Mouse (Mus musculus): ENCODE measurements at regions not wholly inside any gene's neighbourhood (a gene's known extent, or its start where the extent isn't known, plus 50 kb on each side); places are given as distances from the start of the nearest gene placed in this dataset.
A peak's percentile ranks its signal among the peaks of the same experiment; 100 is the strongest.

GRCm38 (mm10) chr9:33000691-33001164, 364.7 kb downstream of the Ets1 start:
- no peaks in the 10 kb centered on the region for H3K9me3 ChIP-seq (ENCODE audit: control insufficient read depth, low read depth, low read length)
- peak; percentile 49; the same call in 1 of the 2 replicates for ATAC-seq (ENCODE audit: insufficient number of reproducible peaks, insufficient read depth, low FRiP score, low read depth)
- no peak overlapping the region; the same call in 1 of the 2 replicates for H3K27ac ChIP-seq (ENCODE audit: low read length)
- no peaks in the 10 kb centered on the region for H3K36me3 ChIP-seq (ENCODE audit: control insufficient read depth, insufficient read depth, low read length)
- 0 out of 2 replicates have a peak overlapping the region, but pooled peaks have one; percentile 11 for H3K4me2 ChIP-seq (replicated peaks; ENCODE audit: low read depth, low read length)
- H3K4me3 ChIP-seq (ENCODE audit: low read depth, low read length): no peak overlapping the region
- H3K9ac ChIP-seq (replicated peaks; ENCODE audit: low read depth, low read length): no peak overlapping the region
- H3K4me1 ChIP-seq (ENCODE audit: control insufficient read depth, insufficient read depth, low read length): no peaks in the 10 kb centered on the region
- WGBS: 33% methylated on average over 7 of the region's 7 CpGs
- no peaks in the 10 kb centered on the region for H3K27me3 ChIP-seq (ENCODE audit: control insufficient read depth, insufficient read depth, low read length)

DNA sequence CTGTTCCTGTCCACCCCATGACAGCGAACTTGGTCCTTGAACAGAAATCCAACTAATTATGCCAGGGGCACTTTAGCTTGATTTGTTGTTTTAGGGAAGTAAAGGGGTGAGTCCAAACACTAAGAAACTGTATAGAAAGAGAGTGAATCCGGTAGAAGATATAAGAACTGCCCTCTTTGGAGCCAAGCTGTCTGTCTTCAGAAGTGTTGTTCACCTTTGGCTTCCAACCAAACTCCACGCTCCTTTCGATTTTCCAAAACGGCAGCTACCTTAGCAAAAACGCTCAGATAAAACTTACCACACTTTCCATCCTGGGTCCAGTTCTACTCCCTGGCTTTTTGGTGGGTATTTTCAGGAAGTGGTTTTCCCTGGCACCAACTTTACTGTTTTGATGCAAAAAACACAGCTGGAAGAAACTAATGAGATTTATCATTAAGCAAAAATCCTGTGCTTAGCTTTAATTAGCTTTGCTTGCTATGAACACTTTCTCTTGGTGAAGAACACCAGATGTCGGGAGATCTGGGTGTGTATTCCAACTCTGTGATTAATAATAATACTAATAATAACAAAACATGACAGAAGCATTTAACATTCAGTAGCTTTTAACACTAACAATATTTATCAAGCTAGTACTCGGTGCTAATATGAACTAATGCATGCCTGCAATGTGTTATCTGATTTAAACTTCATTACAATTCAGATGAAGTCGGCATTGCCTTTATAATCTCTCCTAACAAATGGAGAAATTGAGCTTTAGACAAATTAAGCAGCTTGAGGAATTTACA, 365.3 kb downstream of the Ets1 start:
- Histone ChIP-seq H3K27me3 (ENCODE audit: control insufficient read depth, insufficient read depth, low read length) (no peaks in the 10 kb centered on the region), H3K4me3 (ENCODE audit: low read depth, low read length) (no peak overlapping the region), H3K9me3 (ENCODE audit: control insufficient read depth, low read depth, low read length) (no peaks in the 10 kb centered on the region), H3K4me1 (ENCODE audit: control insufficient read depth, insufficient read depth, low read length) (no peaks in the 10 kb centered on the region), H3K27ac (ENCODE audit: low read length) (no peak overlapping the region; the same call in 1 of the 2 replicates), H3K36me3 (ENCODE audit: control insufficient read depth, insufficient read depth, low read length) (no peaks in the 10 kb centered on the region), H3K4me2 (replicated peaks; ENCODE audit: low read depth, low read length) (0 out of 2 replicates have a peak overlapping the region, but pooled peaks have one; percentile 11), H3K9ac (replicated peaks; ENCODE audit: low read depth, low read length) (no peak overlapping the region)
- 23% methylated on average over 9 of the region's 9 CpGs for WGBS
- ATAC-seq (ENCODE audit: insufficient number of reproducible peaks, insufficient read depth, low FRiP score, low read depth): 0 out of 2 replicates have a peak, but pooled peaks have one; percentile 14

DNA sequence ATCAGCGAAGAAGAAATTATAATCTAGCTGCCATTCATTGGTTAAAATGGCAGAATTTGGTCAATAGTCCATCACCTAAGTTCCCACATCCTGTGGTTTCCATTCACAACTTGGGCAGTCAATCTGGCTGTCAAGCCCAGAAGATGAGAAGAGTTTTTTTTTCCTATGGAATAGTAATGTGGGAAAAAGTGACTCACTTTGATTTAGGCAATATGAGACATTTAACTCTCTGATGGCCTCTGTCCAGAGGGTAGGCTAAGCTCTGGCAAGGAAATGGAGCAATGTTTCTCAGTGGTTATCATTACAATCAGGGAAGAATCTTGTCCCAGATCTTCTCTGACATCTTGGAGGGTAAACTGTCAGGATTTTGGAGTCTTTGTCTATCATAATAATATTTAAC, 367.9 kb downstream of the Ets1 start:
- H3K4me2 ChIP-seq (replicated peaks; ENCODE audit: low read depth, low read length): no peak overlapping the region
- H3K9ac ChIP-seq (replicated peaks; ENCODE audit: low read depth, low read length): no peak overlapping the region
- ATAC-seq (ENCODE audit: insufficient number of reproducible peaks, insufficient read depth, low FRiP score, low read depth): no peak
- 84% methylated on average over 1 of the region's 1 CpGs for WGBS
- H3K4me1 ChIP-seq (ENCODE audit: control insufficient read depth, insufficient read depth, low read length): no peaks in the 10 kb centered on the region
- H3K4me3 ChIP-seq (ENCODE audit: low read depth, low read length): no peak overlapping the region
- H3K27me3 ChIP-seq (ENCODE audit: control insufficient read depth, insufficient read depth, low read length): no peaks in the 10 kb centered on the region
- H3K36me3 ChIP-seq (ENCODE audit: control insufficient read depth, insufficient read depth, low read length): no peaks in the 10 kb centered on the region
- H3K27ac ChIP-seq (ENCODE audit: low read length): no peak overlapping the region
- H3K9me3 ChIP-seq (ENCODE audit: control insufficient read depth, low read depth, low read length): no peaks in the 10 kb centered on the region

DNA sequence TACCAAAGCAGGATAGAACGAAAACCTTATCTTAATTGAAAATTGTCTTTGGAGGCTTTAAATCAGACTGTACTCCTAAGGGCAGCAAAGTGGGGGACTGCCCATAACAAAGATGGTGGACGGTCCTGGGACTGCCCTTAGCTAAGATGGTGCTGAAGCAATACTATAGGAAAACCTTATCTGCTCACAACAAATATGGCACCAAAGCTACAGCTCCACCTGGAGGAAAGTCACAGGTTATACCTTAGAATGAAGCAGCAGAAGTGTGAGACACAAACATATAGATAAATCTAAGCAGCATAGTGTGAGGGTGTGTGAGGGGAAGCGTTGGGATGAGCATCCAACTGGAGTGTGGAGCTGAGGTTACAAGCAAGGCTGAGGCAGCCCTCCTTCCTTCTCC, 368.5 kb downstream of the Ets1 start:
- WGBS: 90% methylated on average over 3 of the region's 3 CpGs
- ATAC-seq (ENCODE audit: insufficient number of reproducible peaks, insufficient read depth, low FRiP score, low read depth): no peak
- H3K27ac ChIP-seq (ENCODE audit: low read length): no peak overlapping the region

DNA sequence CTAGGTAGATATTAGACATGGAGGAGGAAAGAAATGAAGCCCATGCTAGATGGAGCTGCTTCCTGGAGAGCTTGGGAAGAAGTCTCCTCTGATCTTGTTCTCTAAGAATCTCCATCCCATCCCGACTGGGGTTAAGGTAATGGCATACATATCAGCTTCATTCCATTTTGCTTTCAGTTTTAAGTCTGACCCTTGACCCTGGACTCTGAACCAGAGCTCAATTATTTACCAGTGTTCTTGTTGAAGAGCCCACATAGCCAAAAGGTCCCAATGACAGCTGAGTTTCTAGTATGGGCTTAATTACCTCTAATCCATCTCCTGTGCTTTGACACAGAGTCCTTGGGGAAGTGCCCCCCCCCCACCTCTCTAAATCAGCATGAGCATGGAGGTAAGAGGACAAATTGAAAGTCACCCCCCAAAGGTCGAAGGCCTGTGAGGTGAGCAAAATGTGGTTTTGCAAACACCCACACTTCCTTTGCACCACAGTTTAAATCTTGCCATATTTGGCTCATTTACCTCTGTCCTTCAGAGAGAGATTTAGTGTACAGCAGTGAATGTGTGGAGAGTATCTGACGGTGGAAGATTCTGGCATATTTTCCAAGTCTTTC, 371.5 kb downstream of the Ets1 start:
- Histone ChIP-seq H3K36me3 (ENCODE audit: control insufficient read depth, insufficient read depth, low read length) (no peaks in the 10 kb centered on the region), H3K9ac (replicated peaks; ENCODE audit: low read depth, low read length) (no peak overlapping the region), H3K27ac (ENCODE audit: low read length) (no peak overlapping the region), H3K4me1 (ENCODE audit: control insufficient read depth, insufficient read depth, low read length) (no peaks in the 10 kb centered on the region), H3K4me2 (replicated peaks; ENCODE audit: low read depth, low read length) (no peak overlapping the region), H3K27me3 (ENCODE audit: control insufficient read depth, insufficient read depth, low read length) (no peaks in the 10 kb centered on the region), H3K4me3 (ENCODE audit: low read depth, low read length) (no peak overlapping the region), H3K9me3 (ENCODE audit: control insufficient read depth, low read depth, low read length) (no peaks in the 10 kb centered on the region)
- WGBS: 48% methylated on average over 3 of the region's 3 CpGs
- no peak for ATAC-seq (ENCODE audit: insufficient number of reproducible peaks, insufficient read depth, low FRiP score, low read depth)

More for the DNA sequence above, 368.5 kb downstream of the Ets1 start:
- Histone ChIP-seq H3K36me3 (ENCODE audit: control insufficient read depth, insufficient read depth, low read length) (no peaks in the 10 kb centered on the region), H3K9me3 (ENCODE audit: control insufficient read depth, low read depth, low read length) (no peaks in the 10 kb centered on the region), H3K27me3 (ENCODE audit: control insufficient read depth, insufficient read depth, low read length) (no peaks in the 10 kb centered on the region), H3K4me1 (ENCODE audit: control insufficient read depth, insufficient read depth, low read length) (no peaks in the 10 kb centered on the region), H3K9ac (replicated peaks; ENCODE audit: low read depth, low read length) (no peak overlapping the region), H3K4me3 (ENCODE audit: low read depth, low read length) (no peak overlapping the region), H3K4me2 (replicated peaks; ENCODE audit: low read depth, low read length) (no peak overlapping the region)

DNA sequence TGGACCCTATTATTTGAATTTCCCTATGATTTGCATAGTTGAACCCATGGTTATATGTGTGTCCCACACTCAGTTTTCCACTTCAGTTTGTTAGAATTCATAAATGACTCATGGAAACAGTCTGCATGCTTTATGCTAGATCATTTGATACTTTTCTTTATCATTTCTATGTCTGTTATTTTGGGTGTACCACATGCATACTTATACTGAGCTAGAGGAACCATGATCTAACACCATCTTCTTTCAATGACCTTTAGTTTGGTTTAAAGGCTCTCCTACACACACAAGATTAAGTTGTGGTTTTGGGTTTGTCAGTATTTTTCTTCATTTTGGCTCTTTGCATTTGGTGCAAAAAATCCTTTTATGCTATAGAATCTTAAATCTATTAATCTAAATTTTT, 375.2 kb downstream of the Ets1 start:
- no peak overlapping the region for H3K4me3 ChIP-seq (ENCODE audit: low read depth, low read length)
- H3K9me3 ChIP-seq (ENCODE audit: control insufficient read depth, low read depth, low read length): no peaks in the 10 kb centered on the region
- no peaks in the 10 kb centered on the region for H3K27me3 ChIP-seq (ENCODE audit: control insufficient read depth, insufficient read depth, low read length)
- no peak overlapping the region for H3K9ac ChIP-seq (replicated peaks; ENCODE audit: low read depth, low read length)
- no peak overlapping the region for H3K4me2 ChIP-seq (replicated peaks; ENCODE audit: low read depth, low read length)
- H3K27ac ChIP-seq (ENCODE audit: low read length): no peak overlapping the region
- no peak for ATAC-seq (ENCODE audit: insufficient number of reproducible peaks, insufficient read depth, low FRiP score, low read depth)
- H3K4me1 ChIP-seq (ENCODE audit: control insufficient read depth, insufficient read depth, low read length): no peaks in the 10 kb centered on the region
- no peaks in the 10 kb centered on the region for H3K36me3 ChIP-seq (ENCODE audit: control insufficient read depth, insufficient read depth, low read length)

GRCm38 (mm10) chr9:33035401-33035800, 399.4 kb downstream of the Ets1 start:
- Histone ChIP-seq H3K9me3 (ENCODE audit: control insufficient read depth, low read depth, low read length) (no peaks in the 10 kb centered on the region), H3K4me2 (replicated peaks; ENCODE audit: low read depth, low read length) (no peak overlapping the region), H3K9ac (replicated peaks; ENCODE audit: low read depth, low read length) (no peak overlapping the region), H3K4me1 (ENCODE audit: control insufficient read depth, insufficient read depth, low read length) (no peaks in the 10 kb centered on the region), H3K27ac (ENCODE audit: low read length) (no peak overlapping the region), H3K27me3 (ENCODE audit: control insufficient read depth, insufficient read depth, low read length) (no peaks in the 10 kb centered on the region), H3K36me3 (ENCODE audit: control insufficient read depth, insufficient read depth, low read length) (no peaks in the 10 kb centered on the region), H3K4me3 (ENCODE audit: low read depth, low read length) (no peak overlapping the region)
- 65% methylated on average over 3 of the region's 3 CpGs for WGBS
- ATAC-seq (ENCODE audit: insufficient number of reproducible peaks, insufficient read depth, low FRiP score, low read depth): no peak

- no peaks in the 10 kb centered on the region for H3K4me1 ChIP-seq (ENCODE audit: control insufficient read depth, insufficient read depth, low read length)
- 55% methylated on average over 4 of the region's 4 CpGs for WGBS
- no peak overlapping the region for H3K27ac ChIP-seq (ENCODE audit: low read length)
- H3K27me3 ChIP-seq (ENCODE audit: control insufficient read depth, insufficient read depth, low read length): no peaks in the 10 kb centered on the region
- ATAC-seq (ENCODE audit: insufficient number of reproducible peaks, insufficient read depth, low FRiP score, low read depth): no peak
- no peak overlapping the region for H3K4me2 ChIP-seq (replicated peaks; ENCODE audit: low read depth, low read length)
- no peaks in the 10 kb centered on the region for H3K9me3 ChIP-seq (ENCODE audit: control insufficient read depth, low read depth, low read length)
- no peak overlapping the region for H3K4me3 ChIP-seq (ENCODE audit: low read depth, low read length)
- H3K36me3 ChIP-seq (ENCODE audit: control insufficient read depth, insufficient read depth, low read length): no peaks in the 10 kb centered on the region
- H3K9ac ChIP-seq (replicated peaks; ENCODE audit: low read depth, low read length): no peak overlapping the region
Observed at GRCm38 (mm10) chr9:33039221-33039790, 403.3 kb downstream of the Ets1 start.

Data from stomach, embryonic 14.5 days (tissue).